Mouse (Mus musculus): ENCODE measurements at regions not wholly inside any gene's neighbourhood (a gene's known extent, or its start where the extent isn't known, plus 50 kb on each side); places are given as distances from the start of the nearest gene placed in this dataset.

DNA sequence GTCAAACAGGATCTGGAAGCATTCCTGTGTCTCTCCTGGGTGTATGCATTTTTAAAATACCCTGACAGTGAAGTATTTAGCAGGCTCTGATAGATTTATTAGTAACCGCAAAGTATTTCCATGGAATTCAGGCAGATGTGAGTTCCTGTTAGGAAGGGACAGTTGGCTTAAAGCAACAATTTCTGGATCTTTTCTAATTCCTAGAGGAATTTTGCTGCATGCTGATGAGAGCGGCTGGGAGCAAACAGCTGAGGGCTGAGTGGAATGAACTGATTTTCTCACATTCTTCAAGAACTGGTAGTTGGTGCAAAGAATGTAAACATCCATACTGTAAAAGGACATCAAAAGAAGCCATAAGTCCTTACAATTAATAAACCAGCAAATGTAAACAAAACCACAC is 283.9 kb upstream of the Marcks start:
- no peak for TF ChIP-seq CTCF (conservative IDR thresholded peaks at IDR 0.05; ENCODE audit: insufficient read depth, insufficient read length, low read depth, low read length)
- TF ChIP-seq POLR2A (IDR thresholded peaks at IDR 0.05; ENCODE audit: low read depth, low read length): no peak

Measured in kidney, adult 2 months (tissue).